Mouse (Mus musculus) liver, embryonic 14.5 days (tissue): ENCODE results near the gene Selenom. TPM values are rescaled to one million over a fixed set of nuclear protein-coding genes. Genes with fewer than 3 reads are reported as not detected.

Source experiments
- ATAC-seq: fragments of 200-750 bp; cut with Nextera tagmentation; 2 replicates; pipeline ENCODE4 v1.8.0; 2017; ENCODE audit warnings: moderate number of reproducible peaks, mild to moderate bottlenecking, moderate library complexity; ENCODE audit not compliant: insufficient read depth
- DNase-seq, 3 experiments: peaks; one replicate each; pipeline ENCODE4 v3.0.0-alpha.2; 2012 to 2013; ENCODE audit warnings: low read depth in 3 of 3, low spot score in 3 of 3
- H3K27ac ChIP-seq: fragments of 300-500 bp; sonication (generic); 2 replicates; pipeline ENCODE4 v1.5.1; 2014; ENCODE audit warnings: moderate library complexity, mild to moderate bottlenecking, control low read depth, inconsistent platforms
- H3K27me3 ChIP-seq: fragments of 300-500 bp; sonication (generic); 2 replicates; pipeline ENCODE4 v1.6.1; 2014; ENCODE audit warnings: mild to moderate bottlenecking, low read length, moderate library complexity; ENCODE audit not compliant: control insufficient read depth, insufficient read depth
- H3K36me3 ChIP-seq: fragments of 300-500 bp; sonication (generic); replicated peaks from 2 replicates; pipeline ENCODE4 v1.6.1; 2014; ENCODE audit warnings: low read depth; ENCODE audit not compliant: control insufficient read depth, insufficient read depth
- H3K4me1 ChIP-seq, 2 experiments: fragments of 200-500 bp in 1 of 2; fragments of 300-500 bp in 1 of 2; sonication (generic) in 1 of 2; replicated peaks; 2 replicates each; pipeline ENCODE4 v1.6.1; 2012 to 2014; ENCODE audit warnings: antibody characterized with exemption in 1 of 2, inconsistent platforms in 1 of 2, low read length in 1 of 2; ENCODE audit not compliant: control insufficient read depth in 2 of 2, insufficient read depth in 2 of 2
- H3K4me2 ChIP-seq: fragments of 300-500 bp; sonication (generic); 2 replicates; pipeline ENCODE4 v1.6.1; 2014; ENCODE audit warnings: low read depth, mild to moderate bottlenecking, control low read depth, moderate library complexity
- H3K4me3 ChIP-seq, 2 experiments: fragments of 200-500 bp in 1 of 2; fragments of 300-500 bp in 1 of 2; sonication (generic) in 1 of 2; 2 replicates each; pipeline ENCODE4 v1.5.1; 2012 to 2014; ENCODE audit warnings: low read depth in 2 of 2, low read length in 2 of 2, mild to moderate bottlenecking in 2 of 2, control low read depth in 1 of 2, inconsistent platforms in 1 of 2, moderate library complexity in 1 of 2; ENCODE audit not compliant: insufficient read depth in 1 of 2
- H3K9ac ChIP-seq: fragments of 300-500 bp; sonication (generic); replicated peaks from 2 replicates; pipeline ENCODE4 v1.6.1; 2014; ENCODE audit warnings: mild to moderate bottlenecking, control low read depth, moderate library complexity
- H3K9me3 ChIP-seq: fragments of 300-500 bp; sonication (generic); 2 replicates; pipeline ENCODE4 v1.6.1; 2016; ENCODE audit warnings: low read length, mixed read lengths; ENCODE audit not compliant: control insufficient read depth
- CTCF ChIP-seq: IDR thresholded peaks from 2 replicates; pipeline ENCODE4 v1.5.1; 2016; ENCODE audit warnings: antibody characterized with exemption, low read depth, control low read depth
- EP300 ChIP-seq: IDR thresholded peaks from 2 replicates; pipeline ENCODE4 v1.6.1; 2016; ENCODE audit warnings: antibody characterized with exemption, low read depth
- WGBS: fragments of 180-500 bp; shearing (Covaris S2); extraction: QIAGEN DNeasy Blood & Tissue Kit; methylation state at CpG from one replicate; pipeline ENCODE4 v1.1.7; 2014; ENCODE audit not compliant: insufficient replicate concordance; 5-methylcytosine and 5-hydroxymethylcytosine counted together
- polyA plus RNA-seq, 2 experiments: library from polyadenylated mRNA; depleted of rRNA in 1 of 2; stranded (reverse) in 1 of 2; unstranded in 1 of 2; fragments of >200 nt; fragmentation: Nextera tagmentation in 1 of 2; extraction: Ambion mirVana in 1 of 2; gene quantifications; 2 replicates each; pipeline versions ENCODE4 v1.2.1 to v1.2.3; 2012 to 2014

The Selenom gene
- polyA plus RNA-seq, 2 experiments, result 8.5 to 10.3 TPM

DNA sequence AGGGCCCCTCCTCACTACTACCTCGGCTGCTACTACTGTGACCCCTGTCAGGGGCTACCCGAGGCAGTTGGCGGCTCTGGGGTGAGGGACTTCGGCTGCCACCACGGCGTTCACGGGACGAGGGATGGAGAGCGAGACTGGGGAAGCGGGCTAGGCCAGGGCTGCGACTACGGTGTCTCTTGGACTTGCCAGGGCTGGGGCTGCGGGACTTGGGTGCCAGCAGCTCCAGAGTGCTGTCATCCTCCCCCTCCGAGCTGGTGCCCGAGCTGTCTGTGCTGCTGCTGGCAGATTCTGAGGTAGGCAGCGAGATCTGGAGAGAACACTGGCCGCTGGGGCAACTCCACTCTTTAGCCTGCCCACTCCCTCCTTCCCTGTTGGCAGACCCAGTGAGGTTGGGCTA is 19.6 kb upstream of the Selenom start:
- DNase-seq (no peak), ATAC-seq (no peak)
- H3K4me3 ChIP-seq, result no peak overlapping the region
- no peak overlapping the region for H3K4me2 ChIP-seq
- no peaks in the 10 kb centered on the region for H3K9me3 ChIP-seq
- no peak overlapping the region for H3K27ac ChIP-seq
- H3K27me3 ChIP-seq, result no peaks in the 10 kb centered on the region
- H3K4me1 ChIP-seq, result no peaks in the 10 kb centered on the region
- H3K36me3 ChIP-seq, result no peaks in the 10 kb centered on the region
- no peak overlapping the region for H3K9ac ChIP-seq
- TF ChIP-seq EP300, result no peak
- TF ChIP-seq CTCF, result no peak
- 76% methylated on average over 17 of the region's 17 CpGs for WGBS

DNA sequence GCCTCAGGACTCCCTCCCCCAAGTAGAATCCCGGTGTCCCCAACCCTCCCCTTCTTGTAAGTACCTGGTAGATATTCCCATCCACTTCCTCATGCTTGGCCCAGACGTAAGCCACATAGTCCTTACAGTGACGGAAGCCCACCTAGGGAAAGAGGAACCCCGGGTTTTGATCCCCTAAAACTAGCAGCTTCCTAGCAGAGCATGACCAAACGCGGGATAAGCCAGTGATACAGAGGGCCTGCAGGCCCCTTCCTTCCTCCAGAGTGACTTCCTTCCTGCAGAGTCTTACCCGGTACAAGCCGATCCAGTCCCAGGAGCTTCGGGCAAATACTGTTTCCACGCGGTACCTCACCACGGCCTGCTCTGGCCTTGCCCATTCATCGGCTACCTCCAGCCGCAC is 19.0 kb upstream of the Selenom start:
- WGBS, result 45% methylated on average over 14 of the region's 14 CpGs
- H3K27me3 ChIP-seq, result no peaks in the 10 kb centered on the region
- H3K4me3 ChIP-seq, result no peak overlapping the region
- no peak overlapping the region for H3K9ac ChIP-seq
- H3K36me3 ChIP-seq, result no peaks in the 10 kb centered on the region
- no peak for ATAC-seq
- TF ChIP-seq EP300 (no peak), CTCF (no peak)
- no peaks in the 10 kb centered on the region for H3K4me1 ChIP-seq
- no peak overlapping the region for H3K27ac ChIP-seq
- DNase-seq, result no peak
- H3K9me3 ChIP-seq, result no peaks in the 10 kb centered on the region
- H3K4me2 ChIP-seq, result no peak overlapping the region

DNA sequence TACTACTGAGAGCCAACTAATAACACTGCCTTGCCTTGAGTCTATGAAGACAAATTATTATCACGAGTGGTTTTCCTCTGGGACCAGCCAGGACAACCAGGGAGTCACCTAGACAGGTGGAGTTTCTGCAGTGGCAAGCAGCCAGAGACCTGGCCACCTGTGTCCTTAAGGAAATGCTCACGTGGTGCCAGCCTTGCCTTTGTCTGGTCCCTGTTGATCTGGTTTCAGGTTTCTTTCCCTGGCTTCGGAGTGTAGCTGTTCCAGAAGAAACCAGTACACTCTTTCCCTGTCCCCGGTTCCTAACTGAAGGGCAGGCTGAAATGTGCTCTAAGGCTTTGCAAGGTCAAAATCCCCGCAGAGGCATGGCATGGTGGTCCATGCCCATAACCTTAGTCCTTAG is 17.7 kb upstream of the Selenom start:
- no peak overlapping the region for H3K9ac ChIP-seq
- no peak overlapping the region for H3K4me3 ChIP-seq
- TF ChIP-seq EP300 (no peak), CTCF (no peak)
- H3K9me3 ChIP-seq, result no peaks in the 10 kb centered on the region
- H3K4me1 ChIP-seq, result no peaks in the 10 kb centered on the region
- no peak overlapping the region for H3K27ac ChIP-seq
- H3K36me3 ChIP-seq, result no peaks in the 10 kb centered on the region
- 53% methylated on average over 5 of the region's 5 CpGs for WGBS
- DNase-seq (no peak), ATAC-seq (no peak)
- no peak overlapping the region for H3K4me2 ChIP-seq
- no peaks in the 10 kb centered on the region for H3K27me3 ChIP-seq

DNA sequence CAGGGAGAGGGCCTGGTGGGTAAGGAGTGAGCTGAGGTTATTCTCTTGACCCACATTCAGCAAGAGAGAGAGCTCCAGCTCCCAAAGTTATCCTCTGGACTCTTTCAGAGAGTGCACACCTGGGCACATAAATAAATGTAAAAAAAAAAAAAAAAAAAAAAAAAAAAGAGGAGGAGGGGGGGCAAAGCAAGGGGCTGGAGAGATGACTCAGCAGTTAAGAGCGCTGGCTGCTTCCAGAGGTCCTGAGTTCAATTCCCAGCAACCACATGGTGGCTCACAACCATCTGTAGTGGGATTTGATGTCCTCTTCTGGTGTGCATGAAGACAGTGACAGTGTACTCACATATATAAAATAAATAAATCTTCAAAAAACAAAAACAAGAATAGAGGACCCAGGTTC is 17.2 kb upstream of the Selenom start:
- H3K36me3 ChIP-seq, result no peaks in the 10 kb centered on the region
- no peaks in the 10 kb centered on the region for H3K9me3 ChIP-seq
- no peak overlapping the region for H3K4me3 ChIP-seq
- DNase-seq (no peak), ATAC-seq (no peak)
- TF ChIP-seq EP300 (no peak), CTCF (no peak)
- no peaks in the 10 kb centered on the region for H3K4me1 ChIP-seq
- H3K27ac ChIP-seq, result no peak overlapping the region
- 72% methylated on average over 1 of the region's 1 CpGs for WGBS
- no peak overlapping the region for H3K9ac ChIP-seq
- H3K4me2 ChIP-seq, result no peak overlapping the region
- H3K27me3 ChIP-seq, result no peaks in the 10 kb centered on the region

DNA sequence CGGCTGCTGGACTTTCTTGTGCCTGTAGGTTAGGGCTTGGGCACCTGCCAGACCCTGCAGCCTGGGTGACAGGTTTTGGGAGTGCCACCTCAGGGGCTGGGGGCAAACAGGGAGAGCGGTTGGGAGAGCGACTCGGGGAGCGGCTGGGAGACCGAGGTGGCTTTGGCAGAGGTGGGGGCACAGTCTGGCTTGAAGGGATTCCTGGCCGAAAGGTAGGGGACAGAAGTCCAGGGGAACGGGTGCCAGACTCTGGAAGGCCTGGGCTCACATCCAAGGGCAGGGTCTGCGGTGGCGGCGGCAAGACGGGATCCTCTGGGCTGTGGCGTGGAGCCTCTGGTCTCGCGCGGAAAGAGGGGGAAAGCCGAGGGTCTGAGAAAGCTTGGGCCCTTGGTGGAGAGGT is 12.4 kb upstream of the Selenom start:
- Histone ChIP-seq H3K36me3 (no peaks in the 10 kb centered on the region), H3K9me3 (no peaks in the 10 kb centered on the region), H3K4me2 (no peak overlapping the region), H3K27ac (no peak overlapping the region), H3K4me3 (no peak overlapping the region), H3K27me3 (no peaks in the 10 kb centered on the region), H3K4me1 (no peaks in the 10 kb centered on the region), H3K9ac (no peak overlapping the region)
- no peak for DNase-seq
- TF ChIP-seq EP300 (no peak), CTCF (no peak)
- ATAC-seq, result no peak
- WGBS, result 60% methylated on average over 17 of the region's 17 CpGs
